Mouse (Mus musculus) forebrain, embryonic 10.5 days (tissue): Measurements from ENCODE around the gene Lsm3. TPM values are rescaled to one million over a fixed set of nuclear protein-coding genes. Genes with fewer than 3 reads are reported as not detected.
A peak's percentile ranks its signal among the peaks of the same experiment; 100 is the strongest.

ENCODE experiments used
- DNase-seq: peaks from one replicate; pipeline ENCODE4 v3.0.0-alpha.2; 2017; ENCODE audit warnings: low spot score; ENCODE audit errors: extremely low spot score
- H3K27ac ChIP-seq: fragments of 300-500 bp; sonication (generic); 2 replicates; pipeline ENCODE4 v1.5.1; 2016; ENCODE audit warnings: mild to moderate bottlenecking
- H3K27me3 ChIP-seq: fragments of 300-500 bp; sonication (generic); 2 replicates; pipeline ENCODE4 v1.6.1; 2016; ENCODE audit warnings: mild to moderate bottlenecking; ENCODE audit not compliant: poor library complexity, severe bottlenecking
- H3K36me3 ChIP-seq: fragments of 300-500 bp; sonication (generic); replicated peaks from 2 replicates; pipeline ENCODE4 v1.6.1; 2016; ENCODE audit warnings: mild to moderate bottlenecking, moderate library complexity
- H3K4me1 ChIP-seq: fragments of 300-500 bp; sonication (generic); 2 replicates; pipeline ENCODE4 v1.6.1; 2016
- H3K4me3 ChIP-seq: fragments of 300-500 bp; sonication (generic); 2 replicates; pipeline ENCODE4 v1.5.1; 2016; ENCODE audit warnings: mild to moderate bottlenecking, moderate library complexity
- H3K9me3 ChIP-seq: fragments of 300-500 bp; sonication (generic); 2 replicates; pipeline ENCODE4 v1.6.1; 2016; ENCODE audit warnings: mild to moderate bottlenecking, moderate library complexity
- WGBS: fragments of 180-500 bp; shearing (Covaris S2); methylation state at CpG from one replicate; pipeline ENCODE4 v1.1.7; 2016; 5-methylcytosine and 5-hydroxymethylcytosine counted together
- polyA plus RNA-seq: library from polyadenylated mRNA; unstranded; fragments of >200 nt; fragmentation: Nextera tagmentation; extraction: Ambion mirVana; gene quantifications from 2 replicates; pipeline ENCODE4 v1.2.1, GENCODE M21; 2016

Gene Lsm3
- polyA plus RNA-seq, 1 experiment from 2014 or later = 450 TPM

DNA sequence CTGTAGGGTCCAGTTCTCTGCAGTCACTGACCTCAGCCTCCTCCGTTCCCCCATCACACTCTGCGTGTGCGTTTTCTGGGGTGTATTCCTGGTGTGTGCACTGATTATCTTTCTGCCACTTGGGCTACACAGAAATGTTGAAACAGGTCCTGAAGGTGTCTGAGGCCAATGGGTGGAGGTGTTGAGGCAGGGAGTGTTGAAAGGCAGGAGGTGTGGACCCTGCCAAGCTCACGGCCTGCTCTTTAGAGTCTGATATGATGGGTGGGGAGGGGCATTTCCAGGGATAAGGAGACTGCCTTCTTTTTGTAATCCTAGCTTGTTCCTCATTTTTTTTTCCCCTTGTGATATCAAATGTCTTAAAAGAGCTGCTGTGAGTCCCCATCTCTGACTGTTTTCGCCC lies 27.3 kb downstream of the Lsm3 start:
- H3K4me1 ChIP-seq = peaks cover 22% of the 10 kb centered on the region
- peak overlapping the region; percentile 61; the same call in 1 of the 2 replicates for H3K27ac ChIP-seq
- no peak overlapping the region for H3K4me3 ChIP-seq
- no peaks in the 10 kb centered on the region for H3K36me3 ChIP-seq
- DNase-seq = no peak
- 87% methylated on average over 5 of the region's 5 CpGs for WGBS
- H3K27me3 ChIP-seq = no peaks in the 10 kb centered on the region
- H3K9me3 ChIP-seq = no peaks in the 10 kb centered on the region

DNA sequence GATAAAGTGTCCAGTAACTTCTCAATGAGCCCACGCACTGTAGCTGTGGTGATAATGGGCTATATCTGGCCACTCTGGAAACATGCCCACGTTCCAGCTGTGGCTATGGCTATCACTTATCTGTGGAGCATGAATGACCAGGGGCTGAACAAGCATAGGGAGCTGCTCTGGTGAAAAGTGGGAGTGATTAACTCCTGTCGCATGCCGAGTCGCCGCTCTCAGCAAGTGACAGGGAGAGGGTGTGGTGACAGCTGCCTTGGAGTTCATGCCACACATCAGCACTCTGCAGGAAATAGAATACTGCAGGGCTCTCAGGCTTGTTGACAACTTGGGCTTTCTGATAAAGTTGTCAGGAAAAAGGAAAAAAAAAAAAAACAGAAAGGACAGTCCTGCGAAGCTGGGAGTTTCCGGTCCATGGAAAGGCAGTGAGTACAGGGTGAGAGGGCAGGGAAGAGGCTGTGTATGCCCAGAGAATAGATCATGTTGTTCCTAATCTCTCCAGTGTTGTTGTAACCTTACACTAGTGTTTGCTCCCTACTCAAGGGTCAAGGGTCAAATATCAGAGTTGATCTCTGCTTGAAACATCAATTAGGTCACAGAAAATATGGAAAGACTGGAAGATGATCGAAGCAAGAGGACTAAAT lies 30.6 kb downstream of the Lsm3 start:
- WGBS = 75% methylated on average over 9 of the region's 9 CpGs
- Histone ChIP-seq H3K4me1 (peaks cover 39% of the 10 kb centered on the region), H3K27ac (no peak overlapping the region), H3K36me3 (no peaks in the 10 kb centered on the region), H3K4me3 (no peak overlapping the region), H3K9me3 (no peaks in the 10 kb centered on the region), H3K27me3 (no peaks in the 10 kb centered on the region)
- no peak for DNase-seq

DNA sequence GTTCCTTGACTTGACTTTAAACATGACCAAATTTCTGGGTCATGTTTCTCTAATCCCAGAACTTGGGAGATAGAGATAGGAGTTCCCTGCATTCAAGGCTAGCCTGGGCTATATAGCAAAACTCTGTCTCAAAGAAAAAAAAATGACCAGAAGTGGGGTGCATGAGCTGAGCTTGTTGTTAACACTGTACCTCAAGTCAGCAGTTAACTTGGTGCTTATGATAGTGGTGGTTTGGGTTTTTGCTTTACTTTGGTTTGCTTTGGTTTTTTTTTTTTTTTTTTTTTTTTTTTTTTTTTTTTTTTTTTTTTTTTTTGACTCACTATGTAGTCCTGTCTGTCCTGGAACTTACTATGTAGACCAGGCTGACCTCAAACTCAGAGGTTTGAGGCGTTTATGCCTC lies 31.6 kb downstream of the Lsm3 start:
- Histone ChIP-seq H3K4me1 (peaks cover 37% of the 10 kb centered on the region), H3K27ac (no peak overlapping the region), H3K9me3 (no peaks in the 10 kb centered on the region), H3K4me3 (no peak overlapping the region), H3K36me3 (no peaks in the 10 kb centered on the region), H3K27me3 (no peaks in the 10 kb centered on the region)
- WGBS = 69% methylated on average over 1 of the region's 1 CpGs
- no peak for DNase-seq

DNA sequence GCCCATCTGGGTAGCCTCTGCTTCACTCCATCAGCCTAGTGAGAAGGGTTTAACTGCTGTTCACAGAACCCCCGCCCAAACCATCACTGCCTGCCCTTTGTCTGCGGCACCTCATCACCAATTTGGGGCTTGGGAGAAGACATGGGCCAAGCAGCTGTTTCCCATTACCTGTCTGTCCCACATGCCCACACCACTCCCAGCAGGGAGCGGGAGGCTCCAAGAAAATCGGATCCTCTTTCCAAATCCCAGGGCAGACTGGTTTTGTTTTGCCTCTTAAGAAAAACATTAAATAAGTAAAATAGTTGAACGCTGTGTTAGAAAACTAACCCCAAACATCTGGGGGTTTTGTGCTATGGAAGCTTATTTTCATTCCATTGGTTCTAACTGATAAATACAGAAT lies 33.9 kb downstream of the Lsm3 start:
- Histone ChIP-seq H3K36me3 (no peaks in the 10 kb centered on the region), H3K27ac (peak overlapping the region; percentile 5; the same call in 1 of the 2 replicates), H3K4me1 (peaks cover 25% of the 10 kb centered on the region; the same call in 1 of the 2 replicates), H3K27me3 (no peaks in the 10 kb centered on the region), H3K9me3 (no peaks in the 10 kb centered on the region), H3K4me3 (no peak overlapping the region)
- 61% methylated on average over 5 of the region's 5 CpGs for WGBS
- DNase-seq = peak; percentile 37

DNA sequence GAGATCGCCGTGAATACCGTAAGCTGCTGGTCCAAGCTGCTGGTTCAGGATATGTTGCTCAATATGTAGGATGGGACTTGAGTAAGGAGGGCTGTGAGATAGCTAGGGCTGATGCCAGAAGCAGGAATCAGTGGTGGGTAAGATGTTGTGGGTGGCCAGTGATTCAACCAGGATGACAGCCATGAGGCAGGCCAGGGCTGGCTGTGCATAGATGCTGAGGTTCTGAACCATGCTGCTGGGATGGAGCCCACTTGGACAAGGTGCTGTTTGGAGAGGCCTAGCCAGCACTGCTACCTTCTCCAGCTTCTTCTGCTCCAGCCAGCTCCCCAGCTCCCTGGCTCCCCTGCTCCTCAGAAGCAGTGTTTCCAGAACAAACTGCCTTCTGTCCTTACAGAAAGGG lies 35.9 kb downstream of the Lsm3 start:
- DNase-seq = no peak
- H3K36me3 ChIP-seq = no peaks in the 10 kb centered on the region
- peaks cover 25% of the 10 kb centered on the region; the same call in 1 of the 2 replicates for H3K4me1 ChIP-seq
- H3K27me3 ChIP-seq = no peaks in the 10 kb centered on the region
- no peaks in the 10 kb centered on the region for H3K9me3 ChIP-seq
- H3K4me3 ChIP-seq = no peak overlapping the region
- WGBS = 92% methylated on average over 3 of the region's 3 CpGs
- peak overlapping the region; percentile 40; the same call in 1 of the 2 replicates for H3K27ac ChIP-seq

DNA sequence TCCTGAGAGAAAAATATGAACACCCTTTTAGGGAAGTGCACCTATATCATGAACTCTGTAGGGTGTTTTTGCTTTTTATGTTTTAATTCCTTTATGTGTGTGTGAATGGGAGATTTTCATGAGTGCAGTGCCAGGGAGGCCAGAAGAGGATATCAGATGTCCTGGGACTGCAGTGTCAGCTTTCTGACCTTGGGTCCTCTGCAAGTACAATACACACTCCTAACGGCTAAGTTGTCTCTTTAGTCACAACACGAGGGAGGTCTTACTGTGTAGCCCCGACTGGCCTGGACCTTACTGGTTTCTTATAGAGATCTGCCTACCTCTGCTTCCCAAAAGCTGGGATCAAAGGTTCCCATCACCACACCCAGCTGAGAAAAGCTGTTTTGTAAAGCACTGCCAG lies 37.0 kb downstream of the Lsm3 start:
- Histone ChIP-seq H3K27me3 (no peaks in the 10 kb centered on the region), H3K4me3 (no peak overlapping the region), H3K4me1 (peaks cover 25% of the 10 kb centered on the region; the same call in 1 of the 2 replicates), H3K9me3 (no peaks in the 10 kb centered on the region), H3K36me3 (no peaks in the 10 kb centered on the region), H3K27ac (0 out of 2 replicates have a peak overlapping the region, but pooled peaks have one; percentile 3)
- DNase-seq = no peak
- WGBS = 61% methylated on average over 3 of the region's 3 CpGs

DNA sequence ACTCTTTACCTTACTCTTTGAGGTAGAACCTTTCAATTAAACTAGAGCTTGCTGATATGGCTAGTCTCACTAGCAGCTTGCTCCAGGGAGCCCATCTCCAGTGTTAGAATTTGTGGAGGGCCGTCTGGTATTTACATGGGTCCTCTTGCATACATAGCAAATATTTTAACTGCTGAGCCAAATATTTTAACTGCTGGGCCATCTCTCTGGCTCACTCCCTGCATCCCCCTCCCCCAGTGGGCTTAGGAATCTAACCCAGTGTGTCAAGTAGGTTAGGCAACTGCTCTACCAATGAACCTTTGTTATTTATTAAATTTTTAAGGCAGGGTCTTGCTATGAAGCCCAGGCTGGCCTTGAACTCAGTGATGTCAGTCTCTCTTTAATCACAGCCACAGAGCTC lies 42.8 kb downstream of the Lsm3 start:
- WGBS = 69% methylated on average over 1 of the region's 1 CpGs
- Histone ChIP-seq H3K27ac (no peak overlapping the region), H3K9me3 (no peaks in the 10 kb centered on the region), H3K4me3 (no peak overlapping the region), H3K27me3 (no peaks in the 10 kb centered on the region), H3K4me1 (no peaks in the 10 kb centered on the region), H3K36me3 (no peaks in the 10 kb centered on the region)
- DNase-seq = no peak

DNA sequence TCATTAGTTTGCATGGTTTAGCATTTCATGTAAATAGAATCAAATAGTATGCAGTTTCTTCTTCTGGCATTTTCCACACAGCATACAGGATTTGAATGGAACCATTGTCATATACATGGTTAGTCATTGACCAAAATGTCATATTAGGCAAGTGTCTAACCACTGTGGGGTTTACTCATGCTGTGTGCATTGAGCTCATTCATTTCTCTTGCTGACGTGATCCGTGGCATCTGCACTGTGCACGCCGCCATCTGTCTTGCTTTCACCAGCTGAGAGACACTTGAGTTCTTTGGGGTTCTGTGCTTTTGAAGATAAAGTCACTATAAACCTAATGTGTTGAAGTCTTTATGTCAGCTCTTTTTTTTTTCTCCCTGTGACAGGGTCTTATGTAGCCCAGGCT lies 43.6 kb downstream of the Lsm3 start:
- 93% methylated on average over 4 of the region's 4 CpGs for WGBS
- Histone ChIP-seq H3K4me3 (no peak overlapping the region), H3K4me1 (no peaks in the 10 kb centered on the region), H3K27me3 (no peaks in the 10 kb centered on the region), H3K9me3 (no peaks in the 10 kb centered on the region), H3K36me3 (no peaks in the 10 kb centered on the region), H3K27ac (no peak overlapping the region)
- no peak for DNase-seq

DNA sequence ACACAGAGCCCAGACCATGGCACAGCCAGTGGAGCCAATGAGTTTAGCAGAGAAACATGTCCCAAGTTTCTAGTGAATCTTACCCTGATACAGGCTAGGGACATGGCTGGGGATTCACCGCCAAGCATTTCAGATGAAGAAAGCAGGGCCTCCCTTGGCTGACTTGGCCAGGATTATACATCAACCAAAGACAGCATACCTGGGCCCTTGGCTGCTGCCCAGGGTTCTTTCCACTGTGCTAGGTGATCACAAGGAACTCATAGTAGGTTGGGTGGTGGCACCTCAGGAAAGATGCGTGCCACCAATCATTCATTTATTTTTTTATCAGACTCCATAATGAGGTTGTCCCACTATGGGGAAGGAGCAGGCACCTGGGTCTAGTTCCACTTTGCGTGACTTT lies 44.5 kb downstream of the Lsm3 start:
- Histone ChIP-seq H3K4me3 (no peak overlapping the region), H3K36me3 (no peaks in the 10 kb centered on the region), H3K4me1 (no peaks in the 10 kb centered on the region), H3K9me3 (no peaks in the 10 kb centered on the region), H3K27ac (no peak overlapping the region), H3K27me3 (no peaks in the 10 kb centered on the region)
- 89% methylated on average over 3 of the region's 3 CpGs for WGBS
- no peak for DNase-seq

DNA sequence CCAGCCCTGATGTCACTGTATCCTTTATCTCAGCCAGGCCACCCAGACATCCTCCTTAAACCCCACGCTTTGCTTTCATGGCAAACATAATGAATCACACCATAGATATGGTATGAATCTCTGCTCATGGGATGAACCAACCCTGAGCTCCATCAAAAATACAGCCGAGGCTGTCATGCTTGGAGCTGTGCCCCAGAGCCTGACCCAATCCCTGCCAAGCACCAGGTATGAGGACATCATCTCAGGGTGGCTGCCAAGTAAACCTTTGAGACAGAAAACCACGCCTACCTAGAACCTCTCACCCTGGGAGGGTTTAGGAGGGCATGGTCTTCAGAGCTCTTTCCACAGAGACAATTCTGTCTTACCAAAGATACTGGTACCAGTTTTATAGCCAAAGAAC lies 47.3 kb downstream of the Lsm3 start:
- Histone ChIP-seq H3K27me3 (no peaks in the 10 kb centered on the region), H3K27ac (no peak overlapping the region), H3K36me3 (no peaks in the 10 kb centered on the region), H3K4me3 (no peak overlapping the region), H3K9me3 (no peaks in the 10 kb centered on the region), H3K4me1 (no peaks in the 10 kb centered on the region)
- DNase-seq = no peak
- 85% methylated on average over 3 of the region's 3 CpGs for WGBS

DNA sequence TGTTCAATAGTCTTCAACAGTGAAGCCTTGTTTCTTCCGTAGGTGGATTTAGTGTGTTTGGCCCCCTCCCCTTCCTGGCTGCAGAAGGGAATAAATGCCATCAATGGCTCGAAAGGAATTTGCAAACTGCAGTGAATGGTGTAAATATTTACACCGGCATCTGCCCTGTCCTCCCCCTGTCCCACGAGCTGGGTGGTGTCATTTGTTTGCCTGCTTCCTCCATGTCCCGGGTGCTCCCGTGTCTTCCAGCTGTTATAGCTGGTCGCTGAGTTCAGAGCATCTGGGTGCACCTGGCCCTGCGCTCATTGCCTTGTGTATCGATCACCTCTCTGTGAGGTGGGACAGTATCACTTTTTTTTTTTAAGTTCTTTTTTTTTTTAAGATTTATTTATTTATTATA lies 50.7 kb downstream of the Lsm3 start:
- Histone ChIP-seq H3K4me1 (no peaks in the 10 kb centered on the region; the same call in 1 of the 2 replicates), H3K9me3 (no peaks in the 10 kb centered on the region), H3K4me3 (no peak overlapping the region), H3K36me3 (no peaks in the 10 kb centered on the region), H3K27me3 (no peaks in the 10 kb centered on the region), H3K27ac (no peak overlapping the region)
- 84% methylated on average over 9 of the region's 9 CpGs for WGBS
- no peak for DNase-seq
